Mouse (Mus musculus): ENCODE data around the gene Serpinb9b. TPM values are rescaled to one million over a fixed set of nuclear protein-coding genes. Genes with fewer than 3 reads are reported as not detected.

Serpinb9b gene
- not detected in 2 replicates for polyA plus RNA-seq (2012)

GRCm38 (mm10) chr13:33027244-33027643, at the start of gene Serpinb9b:
TSS of gene Serpinb9b (plus strand) at chr13:33027416.
- Histone ChIP-seq H3K4me1 (ENCODE audit: control insufficient read depth) (peaks cover 27% of the 10 kb centered on the region), H3K27me3 (ENCODE audit: control insufficient read depth) (no peaks in the 10 kb centered on the region), H3K36me3 (ENCODE audit: control insufficient read depth) (no peaks in the 10 kb centered on the region), H3K9me3 (ENCODE audit: control insufficient read depth, low read length) (no peaks in the 10 kb centered on the region), H3K4me3 (replicated peaks) (no peak within 1 kb of the TSS)
- TF ChIP-seq GATA1 (IDR thresholded peaks at IDR 0.05; ENCODE audit: low read length) (no peak), TAL1 (IDR thresholded peaks at IDR 0.05; ENCODE audit: low read length) (no peak)

DNA sequence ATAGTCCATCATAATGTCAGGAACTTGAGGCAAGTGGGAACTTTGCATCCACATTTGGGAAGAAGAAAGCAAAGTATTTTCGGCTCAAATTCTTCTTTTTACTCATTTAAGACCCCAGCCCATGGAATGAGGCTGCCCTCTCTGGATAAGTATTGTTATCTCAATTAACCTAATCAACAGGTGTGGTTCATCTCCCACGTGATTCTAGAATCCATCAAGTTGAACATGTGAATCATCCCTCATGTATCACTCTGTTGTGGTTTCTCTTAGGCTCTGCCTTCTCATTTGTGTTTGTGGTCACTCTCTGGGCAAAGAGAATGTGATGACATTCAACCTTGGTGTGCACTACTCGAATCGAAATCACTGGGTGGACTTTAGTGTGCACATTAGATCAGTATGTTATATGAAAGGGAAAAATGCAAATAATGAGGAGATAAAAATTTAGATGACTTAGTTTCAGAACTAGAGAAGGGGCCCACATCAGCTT, 44.6 kb upstream of the Serpinb9b start:
- H3K36me3 ChIP-seq (ENCODE audit: control insufficient read depth), result peaks cover 19% of the 10 kb centered on the region
- H3K9me3 ChIP-seq (ENCODE audit: control insufficient read depth, low read length), result no peaks in the 10 kb centered on the region
- H3K4me1 ChIP-seq (ENCODE audit: control insufficient read depth), result peaks cover 38% of the 10 kb centered on the region
- no peaks in the 10 kb centered on the region for H3K27me3 ChIP-seq (ENCODE audit: control insufficient read depth)
- TF ChIP-seq TAL1 (IDR thresholded peaks at IDR 0.05; ENCODE audit: low read length), result no peak
- TF ChIP-seq GATA1 (IDR thresholded peaks at IDR 0.05; ENCODE audit: low read length), result no peak
- no peak overlapping the region for H3K4me3 ChIP-seq (replicated peaks)

DNA sequence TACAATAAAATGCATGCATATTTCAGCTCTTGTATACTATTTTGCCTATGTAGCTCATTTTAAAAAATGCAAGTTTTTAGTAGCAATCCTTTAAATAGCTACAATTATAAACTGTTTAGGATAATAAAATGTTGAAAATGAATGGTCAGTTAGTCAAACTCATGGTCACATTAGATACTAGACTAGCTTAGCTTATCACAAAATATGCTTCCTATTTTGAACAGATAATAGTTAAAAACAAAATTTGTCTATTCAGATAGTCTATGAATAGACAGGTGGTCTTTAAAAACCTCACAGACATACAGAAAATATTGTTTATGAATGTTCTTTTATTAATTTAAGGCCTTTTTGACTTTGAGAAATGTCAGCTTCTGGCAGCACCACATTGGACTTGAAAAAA, 41.0 kb upstream of the Serpinb9b start:
- H3K4me3 ChIP-seq (replicated peaks), result no peak overlapping the region
- peaks cover 42% of the 10 kb centered on the region for H3K4me1 ChIP-seq (ENCODE audit: control insufficient read depth)
- H3K36me3 ChIP-seq (ENCODE audit: control insufficient read depth), result no peaks in the 10 kb centered on the region
- TF ChIP-seq TAL1 (IDR thresholded peaks at IDR 0.05; ENCODE audit: low read length) (no peak), GATA1 (IDR thresholded peaks at IDR 0.05; ENCODE audit: low read length) (no peak)
- no peaks in the 10 kb centered on the region for H3K27me3 ChIP-seq (ENCODE audit: control insufficient read depth)
- H3K9me3 ChIP-seq (ENCODE audit: control insufficient read depth, low read length), result no peaks in the 10 kb centered on the region

- TF ChIP-seq TAL1 (IDR thresholded peaks at IDR 0.05; ENCODE audit: low read length), result peak; percentile 45; the same call in 2 of the 3 replicates
- no peak for TF ChIP-seq GATA1 (IDR thresholded peaks at IDR 0.05; ENCODE audit: low read length)
- H3K36me3 ChIP-seq (ENCODE audit: control insufficient read depth), result peaks cover 3% of the 10 kb centered on the region; the same call in 1 of the 2 replicates
- H3K4me3 ChIP-seq (replicated peaks), result peak overlapping the region; percentile 62
- no peaks in the 10 kb centered on the region; the same call in 1 of the 2 replicates for H3K9me3 ChIP-seq (ENCODE audit: control insufficient read depth, low read length)
- H3K27me3 ChIP-seq (ENCODE audit: control insufficient read depth), result no peaks in the 10 kb centered on the region
- peaks cover 59% of the 10 kb centered on the region for H3K4me1 ChIP-seq (ENCODE audit: control insufficient read depth)
Observed at GRCm38 (mm10) chr13:32993152-32993893, 33.9 kb upstream of the Serpinb9b start.

GRCm38 (mm10) chr13:32993894-32994242, 33.3 kb upstream of the Serpinb9b start:
- Histone ChIP-seq H3K36me3 (ENCODE audit: control insufficient read depth) (peaks cover 3% of the 10 kb centered on the region; the same call in 1 of the 2 replicates), H3K9me3 (ENCODE audit: control insufficient read depth, low read length) (no peaks in the 10 kb centered on the region; the same call in 1 of the 2 replicates), H3K4me3 (replicated peaks) (peak overlapping the region; percentile 62), H3K27me3 (ENCODE audit: control insufficient read depth) (no peaks in the 10 kb centered on the region), H3K4me1 (ENCODE audit: control insufficient read depth) (peaks cover 59% of the 10 kb centered on the region)
- no peak for TF ChIP-seq TAL1 (IDR thresholded peaks at IDR 0.05; ENCODE audit: low read length)
- no peak for TF ChIP-seq GATA1 (IDR thresholded peaks at IDR 0.05; ENCODE audit: low read length)

GRCm38 (mm10) chr13:32995051-32995450, 32.2 kb upstream of the Serpinb9b start:
- H3K27me3 ChIP-seq (ENCODE audit: control insufficient read depth), result no peaks in the 10 kb centered on the region
- no peaks in the 10 kb centered on the region; the same call in 1 of the 2 replicates for H3K9me3 ChIP-seq (ENCODE audit: control insufficient read depth, low read length)
- no peak overlapping the region for H3K4me3 ChIP-seq (replicated peaks)
- no peak for TF ChIP-seq GATA1 (IDR thresholded peaks at IDR 0.05; ENCODE audit: low read length)
- TF ChIP-seq TAL1 (IDR thresholded peaks at IDR 0.05; ENCODE audit: low read length), result no peak
- H3K4me1 ChIP-seq (ENCODE audit: control insufficient read depth), result peaks cover 57% of the 10 kb centered on the region
- peaks cover 3% of the 10 kb centered on the region; the same call in 1 of the 2 replicates for H3K36me3 ChIP-seq (ENCODE audit: control insufficient read depth)

DNA sequence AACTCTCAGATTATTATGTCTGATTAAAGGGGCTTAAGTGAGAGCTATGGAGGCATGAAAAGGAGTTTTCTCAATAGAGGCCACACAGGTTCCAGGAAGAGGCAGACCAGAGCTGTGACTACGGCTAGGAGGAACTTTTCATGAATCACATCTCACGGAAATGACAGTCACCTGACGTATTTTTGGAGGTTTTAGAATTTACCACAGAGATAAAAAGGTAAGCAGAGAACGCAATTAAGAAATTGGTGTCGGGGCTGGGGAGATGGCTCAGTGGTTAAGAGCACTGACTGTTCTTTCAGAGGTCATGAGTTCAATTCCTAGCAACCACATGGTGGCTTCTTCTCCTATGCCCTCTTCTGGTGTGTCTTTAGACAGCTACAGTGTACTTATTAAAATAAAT, 25.9 kb upstream of the Serpinb9b start:
- Histone ChIP-seq H3K4me3 (replicated peaks) (no peak overlapping the region), H3K9me3 (ENCODE audit: control insufficient read depth, low read length) (no peaks in the 10 kb centered on the region), H3K27me3 (ENCODE audit: control insufficient read depth) (no peaks in the 10 kb centered on the region), H3K4me1 (ENCODE audit: control insufficient read depth) (peaks cover 46% of the 10 kb centered on the region), H3K36me3 (ENCODE audit: control insufficient read depth) (no peaks in the 10 kb centered on the region)
- TF ChIP-seq GATA1 (IDR thresholded peaks at IDR 0.05; ENCODE audit: low read length) (no peak), TAL1 (IDR thresholded peaks at IDR 0.05; ENCODE audit: low read length) (no peak)

DNA sequence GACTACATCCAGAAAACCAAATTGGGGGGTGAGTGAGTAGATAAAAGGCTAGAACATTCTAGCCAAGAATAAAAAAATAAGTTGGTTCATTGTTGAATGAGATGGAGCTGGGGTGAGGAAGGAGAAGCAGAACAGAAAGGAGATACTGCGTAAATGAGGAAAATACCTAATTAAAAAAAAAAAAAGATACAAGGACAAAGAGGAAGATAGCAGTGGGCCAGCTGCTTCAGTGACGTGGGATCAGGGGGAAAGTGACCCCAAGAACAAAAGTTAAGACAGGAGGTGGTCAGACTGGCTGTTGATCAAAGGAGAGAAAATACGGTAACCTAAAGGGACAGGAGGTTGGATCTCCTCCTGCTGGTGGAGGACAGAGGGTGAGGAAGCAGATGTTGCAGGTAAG, 24.3 kb upstream of the Serpinb9b start, which contains the start of gene Serpinb9:
Gene Serpinb9 (plus strand): TSS at position 301 of the 400 bp plus-strand sequence.
- no peak for TF ChIP-seq GATA1 (IDR thresholded peaks at IDR 0.05; ENCODE audit: low read length)
- peaks cover 42% of the 10 kb centered on the region for H3K4me1 ChIP-seq (ENCODE audit: control insufficient read depth)
- no peaks in the 10 kb centered on the region for H3K27me3 ChIP-seq (ENCODE audit: control insufficient read depth)
- H3K4me3 ChIP-seq (replicated peaks), result peak within 1 kb of the TSS; percentile 72
- no peaks in the 10 kb centered on the region for H3K36me3 ChIP-seq (ENCODE audit: control insufficient read depth)
- no peaks in the 10 kb centered on the region for H3K9me3 ChIP-seq (ENCODE audit: control insufficient read depth, low read length)

- Histone ChIP-seq H3K9me3 (ENCODE audit: control insufficient read depth, low read length) (no peaks in the 10 kb centered on the region), H3K4me1 (ENCODE audit: control insufficient read depth) (peaks cover 42% of the 10 kb centered on the region), H3K36me3 (ENCODE audit: control insufficient read depth) (no peaks in the 10 kb centered on the region), H3K27me3 (ENCODE audit: control insufficient read depth) (no peaks in the 10 kb centered on the region), H3K4me3 (replicated peaks) (peak overlapping the region; percentile 72)
- TF ChIP-seq TAL1 (IDR thresholded peaks at IDR 0.05; ENCODE audit: low read length) (no peak), GATA1 (IDR thresholded peaks at IDR 0.05; ENCODE audit: low read length) (no peak)
Observed at GRCm38 (mm10) chr13:33003523-33004413, 23.4 kb upstream of the Serpinb9b start.

All from erythroblast, embryonic 14.5 days (primary cell).